Mouse (Mus musculus): ENCODE results near the gene Rsph14. TPM values are rescaled to one million over a fixed set of nuclear protein-coding genes. Genes with fewer than 3 reads are reported as not detected.

Gene Rsph14
- not detected in 2 replicates for polyA plus RNA-seq (2015; fragmentation: Nextera tagmentation; extraction: Ambion mirVana)

- Histone ChIP-seq H3K4me2 (ENCODE audit: low read depth, low read length) (no peak within 1 kb of the TSS), H3K36me3 (ENCODE audit: control insufficient read depth, insufficient read depth) (no peaks in the 10 kb centered on the region), H3K4me3 (ENCODE audit: low read depth, low read length) (no peak within 1 kb of the TSS), H3K9me3 (replicated peaks; ENCODE audit: control insufficient read depth, low read length) (no peaks in the 10 kb centered on the region), H3K27ac (ENCODE audit: low read length) (no peak within 1 kb of the TSS), H3K4me1 (ENCODE audit: control insufficient read depth, low read depth, low read length) (peaks cover 3% of the 10 kb centered on the region), H3K27me3 (ENCODE audit: control insufficient read depth, insufficient read depth, low read depth, low read length) (no peaks in the 10 kb centered on the region), H3K9ac (ENCODE audit: low read depth, low read length) (no peak within 1 kb of the TSS)
- no peak for ATAC-seq (ENCODE audit: low read depth)
- 52% methylated on average over 10 of the region's 10 CpGs for WGBS (ENCODE audit: insufficient replicate concordance)
These were observed at the start of gene Rsph14 for GRCm38 (mm10) chr10:75032395-75032794. Gene Rsph14 (minus strand): TSS chr10:75032586.

- Histone ChIP-seq H3K27me3 (ENCODE audit: control insufficient read depth, insufficient read depth, low read depth, low read length) (no peaks in the 10 kb centered on the region), H3K9ac (ENCODE audit: low read depth, low read length) (no peak overlapping the region), H3K4me3 (ENCODE audit: low read depth, low read length) (no peak overlapping the region), H3K27ac (ENCODE audit: low read length) (peak overlapping the region; percentile 73), H3K36me3 (ENCODE audit: control insufficient read depth, insufficient read depth) (no peaks in the 10 kb centered on the region), H3K4me1 (ENCODE audit: control insufficient read depth, low read depth, low read length) (peaks cover 17% of the 10 kb centered on the region), H3K9me3 (replicated peaks; ENCODE audit: control insufficient read depth, low read length) (no peaks in the 10 kb centered on the region), H3K4me2 (ENCODE audit: low read depth, low read length) (no peak overlapping the region)
- peak; percentile 77 for ATAC-seq (ENCODE audit: low read depth)
- 40% methylated on average over 14 of the region's 14 CpGs for WGBS (ENCODE audit: insufficient replicate concordance)
These were observed 46.1 kb upstream of the Rsph14 start for GRCm38 (mm10) chr10:75078174-75079128.

- no peak overlapping the region for H3K4me3 ChIP-seq (ENCODE audit: low read depth, low read length)
- peaks cover 17% of the 10 kb centered on the region for H3K4me1 ChIP-seq (ENCODE audit: control insufficient read depth, low read depth, low read length)
- no peak overlapping the region for H3K27ac ChIP-seq (ENCODE audit: low read length)
- no peak overlapping the region for H3K9ac ChIP-seq (ENCODE audit: low read depth, low read length)
- no peak overlapping the region for H3K4me2 ChIP-seq (ENCODE audit: low read depth, low read length)
- no peak for ATAC-seq (ENCODE audit: low read depth)
- H3K9me3 ChIP-seq (replicated peaks; ENCODE audit: control insufficient read depth, low read length): no peaks in the 10 kb centered on the region
- WGBS (ENCODE audit: insufficient replicate concordance): 44% methylated on average over 5 of the region's 5 CpGs
- H3K27me3 ChIP-seq (ENCODE audit: control insufficient read depth, insufficient read depth, low read depth, low read length): no peaks in the 10 kb centered on the region
- no peaks in the 10 kb centered on the region for H3K36me3 ChIP-seq (ENCODE audit: control insufficient read depth, insufficient read depth)
These were observed 43.3 kb upstream of the Rsph14 start for GRCm38 (mm10) chr10:75075665-75076064.

GRCm38 (mm10) chr10:75070281-75070976, 38.0 kb upstream of the Rsph14 start:
- H3K9me3 ChIP-seq (replicated peaks; ENCODE audit: control insufficient read depth, low read length): no peaks in the 10 kb centered on the region
- no peak overlapping the region for H3K4me3 ChIP-seq (ENCODE audit: low read depth, low read length)
- H3K9ac ChIP-seq (ENCODE audit: low read depth, low read length): no peak overlapping the region
- peaks cover 10% of the 10 kb centered on the region for H3K4me1 ChIP-seq (ENCODE audit: control insufficient read depth, low read depth, low read length)
- H3K27ac ChIP-seq (ENCODE audit: low read length): no peak overlapping the region
- no peaks in the 10 kb centered on the region for H3K36me3 ChIP-seq (ENCODE audit: control insufficient read depth, insufficient read depth)
- no peak overlapping the region for H3K4me2 ChIP-seq (ENCODE audit: low read depth, low read length)
- H3K27me3 ChIP-seq (ENCODE audit: control insufficient read depth, insufficient read depth, low read depth, low read length): no peaks in the 10 kb centered on the region
- ATAC-seq (ENCODE audit: low read depth): no peak
- 46% methylated on average over 11 of the region's 11 CpGs for WGBS (ENCODE audit: insufficient replicate concordance)

- no peaks in the 10 kb centered on the region for H3K36me3 ChIP-seq (ENCODE audit: control insufficient read depth, insufficient read depth)
- peaks cover 10% of the 10 kb centered on the region for H3K4me1 ChIP-seq (ENCODE audit: control insufficient read depth, low read depth, low read length)
- peak overlapping the region; percentile 32; the same call in 1 of the 2 replicates for H3K4me2 ChIP-seq (ENCODE audit: low read depth, low read length)
- no peak overlapping the region for H3K9ac ChIP-seq (ENCODE audit: low read depth, low read length)
- peak overlapping the region; percentile 48 for H3K27ac ChIP-seq (ENCODE audit: low read length)
- peak; percentile 69 for ATAC-seq (ENCODE audit: low read depth)
- no peaks in the 10 kb centered on the region for H3K9me3 ChIP-seq (replicated peaks; ENCODE audit: control insufficient read depth, low read length)
- H3K27me3 ChIP-seq (ENCODE audit: control insufficient read depth, insufficient read depth, low read depth, low read length): no peaks in the 10 kb centered on the region
- peak overlapping the region; percentile 19; the same call in 1 of the 2 replicates for H3K4me3 ChIP-seq (ENCODE audit: low read depth, low read length)
- 39% methylated on average over 12 of the region's 12 CpGs for WGBS (ENCODE audit: insufficient replicate concordance)
These were observed 36.4 kb upstream of the Rsph14 start for GRCm38 (mm10) chr10:75068624-75069328.

GRCm38 (mm10) chr10:75068086-75068485, 35.7 kb upstream of the Rsph14 start:
- peak overlapping the region; percentile 6; the same call in 1 of the 2 replicates for H3K4me2 ChIP-seq (ENCODE audit: low read depth, low read length)
- no peak overlapping the region for H3K4me3 ChIP-seq (ENCODE audit: low read depth, low read length)
- no peaks in the 10 kb centered on the region for H3K9me3 ChIP-seq (replicated peaks; ENCODE audit: control insufficient read depth, low read length)
- no peak overlapping the region for H3K9ac ChIP-seq (ENCODE audit: low read depth, low read length)
- H3K36me3 ChIP-seq (ENCODE audit: control insufficient read depth, insufficient read depth): no peaks in the 10 kb centered on the region
- no peaks in the 10 kb centered on the region for H3K27me3 ChIP-seq (ENCODE audit: control insufficient read depth, insufficient read depth, low read depth, low read length)
- 27% methylated on average over 2 of the region's 2 CpGs for WGBS (ENCODE audit: insufficient replicate concordance)
- H3K4me1 ChIP-seq (ENCODE audit: control insufficient read depth, low read depth, low read length): peaks cover 13% of the 10 kb centered on the region
- H3K27ac ChIP-seq (ENCODE audit: low read length): 0 out of 2 replicates have a peak overlapping the region, but pooled peaks have one; percentile 14
- ATAC-seq (ENCODE audit: low read depth): no peak

- no peaks in the 10 kb centered on the region for H3K9me3 ChIP-seq (replicated peaks; ENCODE audit: control insufficient read depth, low read length)
- peaks cover 4% of the 10 kb centered on the region for H3K27me3 ChIP-seq (ENCODE audit: control insufficient read depth, insufficient read depth, low read depth, low read length)
- no peaks in the 10 kb centered on the region for H3K36me3 ChIP-seq (ENCODE audit: control insufficient read depth, insufficient read depth)
- no peak overlapping the region for H3K9ac ChIP-seq (ENCODE audit: low read depth, low read length)
- H3K4me1 ChIP-seq (ENCODE audit: control insufficient read depth, low read depth, low read length): peaks cover 13% of the 10 kb centered on the region
- H3K4me3 ChIP-seq (ENCODE audit: low read depth, low read length): no peak overlapping the region
- no peak overlapping the region for H3K27ac ChIP-seq (ENCODE audit: low read length)
- no peak overlapping the region for H3K4me2 ChIP-seq (ENCODE audit: low read depth, low read length)
- no peak for ATAC-seq (ENCODE audit: low read depth)
These were observed 35.1 kb upstream of the Rsph14 start for GRCm38 (mm10) chr10:75067446-75067845.

GRCm38 (mm10) chr10:75065691-75066090, 33.3 kb upstream of the Rsph14 start:
- 60% methylated on average over 6 of the region's 6 CpGs for WGBS (ENCODE audit: insufficient replicate concordance)
- Histone ChIP-seq H3K27ac (ENCODE audit: low read length) (no peak overlapping the region), H3K9me3 (replicated peaks; ENCODE audit: control insufficient read depth, low read length) (no peaks in the 10 kb centered on the region), H3K27me3 (ENCODE audit: control insufficient read depth, insufficient read depth, low read depth, low read length) (peaks cover 22% of the 10 kb centered on the region), H3K36me3 (ENCODE audit: control insufficient read depth, insufficient read depth) (no peaks in the 10 kb centered on the region), H3K4me1 (ENCODE audit: control insufficient read depth, low read depth, low read length) (peaks cover 13% of the 10 kb centered on the region), H3K4me3 (ENCODE audit: low read depth, low read length) (no peak overlapping the region), H3K4me2 (ENCODE audit: low read depth, low read length) (no peak overlapping the region), H3K9ac (ENCODE audit: low read depth, low read length) (no peak overlapping the region)
- no peak for ATAC-seq (ENCODE audit: low read depth)

Measured in liver, embryonic 16.5 days (tissue).